Comparison of ENCODE assay signal across 18 mouse cellular contexts in the genomic region with DNA sequence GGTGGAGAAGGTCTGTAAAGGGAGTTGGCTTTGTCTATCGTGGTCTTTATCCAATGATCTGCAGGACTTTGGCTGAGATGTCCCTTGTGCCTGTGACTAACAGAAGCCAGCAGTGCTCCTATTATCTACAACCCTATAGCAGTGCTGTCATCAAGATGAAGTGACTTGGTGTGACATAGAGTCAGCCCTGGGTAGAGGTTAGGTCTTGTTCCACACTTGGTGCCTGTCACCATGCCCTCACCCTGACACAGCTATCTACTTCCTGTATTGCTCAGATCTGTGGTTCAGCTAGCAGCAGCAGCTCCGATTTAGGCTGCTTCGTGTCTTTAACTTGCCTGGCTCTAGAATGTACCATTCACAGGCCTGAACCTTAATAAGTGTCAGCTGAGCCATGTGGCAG.
DNase-seq lines count a peak whose midpoint lies in the region; ATAC-seq lines count a peak whose summit lies in the region.
"Had no signal": no experiment of that assay in that cellular context is flagged by ENCODE, and none has a peak within 500 bp of the region (broad histone marks: within the 10 kb centered on the region; RNA-seq: fewer than 3 reads in every experiment).

No protein-coding gene starts in this region.

- intact Hi-C loops in gastrocnemius, postnatal 14 days (cut with DNase I; ENCODE audit: low total_unique reads), result loop anchor here (10.0 kb wide), 1 partner anchor 347 kb away; the partner anchor contains the start of gene Parm1

- DNase-seq in thymus, postnatal 25 days, result peak; percentile 17
- DNase-seq in thymus, postnatal 0 days (ENCODE audit: low spot score), result no peak
- DNase-seq in MEL-GATA-1-ER (ENCODE audit: extremely low read depth, low read depth), result peak; percentile 83
- DNase-seq in cerebellum, postnatal 10 days, result no peak
- DNase-seq in gastrocnemius, postnatal 14 days, result no peak
- DNase-seq in layer of hippocampus, adult 9-10 months (ENCODE audit: low spot score), result no peak
- DNase-seq: adrenal gland, adult 2 months; adrenal gland, postnatal 36 days; cerebellum, adult 18-20 months; gastrocnemius, postnatal 25 days; heart, adult 18-20 months; heart, postnatal 10 days; kidney, adult 11 months; kidney, postnatal 14 days; retina, postnatal 1 day; right cerebral cortex, postnatal 14 days had no signal

- peak; percentile 23; the same call in 1 of the 2 replicates for ATAC-seq in megakaryocyte-erythroid progenitor cell, adult 5-6 weeks (replicated peaks; ENCODE audit: low FRiP score, low TSS enrichment, poor library complexity, severe bottlenecking)
- ATAC-seq: forebrain, embryonic 14.5 days had no signal

Comparison
In these comparisons a context has a peak if more than half of its experiments do, and no peak if none do; other contexts are left out.
1. DNase-seq: peak in thymus, postnatal 25 days (single experiment) and MEL-GATA-1-ER (single experiment); none in thymus, postnatal 0 days (single experiment), cerebellum, postnatal 10 days (0 of 2), gastrocnemius, postnatal 14 days (single experiment) and layer of hippocampus, adult 9-10 months (single experiment).